Mouse (Mus musculus) liver, postnatal 0 days (tissue): ENCODE data around the gene Ano8. TPM values are rescaled to one million over a fixed set of nuclear protein-coding genes. Genes with fewer than 3 reads are reported as not detected.
A peak's percentile ranks its signal among the peaks of the same experiment; 100 is the strongest.
"Not testable (repeated sequence)": the region's sequence is repeated elsewhere in the genome, so short reads cannot be mapped to it uniquely, and the experiment has no call there.

Experiments used
- ATAC-seq: fragments of 200-750 bp; cut with Nextera tagmentation; 2 replicates; pipeline ENCODE4 v1.8.0; 2017; ENCODE audit warnings: mild to moderate bottlenecking, moderate library complexity
- DNase-seq: peaks from one replicate; pipeline ENCODE4 v3.0.0-alpha.2; 2016
- H3K27ac ChIP-seq: fragments of 300-500 bp; sonication (generic); 2 replicates; pipeline ENCODE4 v1.5.1; 2014; ENCODE audit warnings: antibody characterized with exemption, moderate library complexity, mild to moderate bottlenecking, low read depth
- H3K27me3 ChIP-seq: fragments of 300-500 bp; sonication (generic); 2 replicates; pipeline ENCODE4 v1.6.1; 2014; ENCODE audit warnings: low read length, control low read depth, mixed read lengths; ENCODE audit not compliant: insufficient read depth
- H3K36me3 ChIP-seq: fragments of 300-500 bp; sonication (generic); replicated peaks from 2 replicates; pipeline ENCODE4 v1.6.1; 2014; ENCODE audit warnings: mild to moderate bottlenecking, control low read depth, low read length, moderate library complexity, mixed read lengths; ENCODE audit not compliant: insufficient read depth
- H3K4me1 ChIP-seq: fragments of 300-500 bp; sonication (generic); 2 replicates; pipeline ENCODE4 v1.6.1; 2014; ENCODE audit warnings: antibody characterized with exemption, mild to moderate bottlenecking, control low read depth; ENCODE audit not compliant: insufficient read depth
- H3K4me2 ChIP-seq: fragments of 300-500 bp; sonication (generic); 2 replicates; pipeline ENCODE4 v1.6.1; 2014; ENCODE audit warnings: low read depth, mild to moderate bottlenecking, low read length, moderate library complexity, mixed read lengths
- H3K4me3 ChIP-seq: fragments of 300-500 bp; sonication (generic); 2 replicates; pipeline ENCODE4 v1.5.1; 2014; ENCODE audit warnings: low read depth, low read length
- H3K9ac ChIP-seq: fragments of 300-500 bp; sonication (generic); replicated peaks from 2 replicates; pipeline ENCODE4 v1.6.1; 2014; ENCODE audit warnings: mild to moderate bottlenecking, moderate library complexity
- H3K9me3 ChIP-seq: fragments of 300-500 bp; sonication (generic); 2 replicates; pipeline ENCODE4 v1.6.1; 2016; ENCODE audit warnings: mild to moderate bottlenecking, control low read depth, low read length, mixed read lengths
- CTCF ChIP-seq: sonication (generic); IDR thresholded peaks from 2 replicates; pipeline ENCODE4 v1.5.1; 2016; ENCODE audit warnings: antibody characterized with exemption, low read depth
- EP300 ChIP-seq: IDR thresholded peaks from 2 replicates; pipeline ENCODE4 v1.6.1; 2016; ENCODE audit warnings: antibody characterized with exemption, low read depth, mild to moderate bottlenecking
- WGBS: fragments of 180-500 bp; shearing (Covaris S2); extraction: QIAGEN DNeasy Blood & Tissue Kit; methylation state at CpG from one replicate; pipeline ENCODE4 v1.1.7; 2014; ENCODE audit not compliant: insufficient replicate concordance; 5-methylcytosine and 5-hydroxymethylcytosine counted together
- polyA plus RNA-seq: library from polyadenylated mRNA; unstranded; fragments of >200 nt; fragmentation: Nextera tagmentation; extraction: Ambion mirVana; gene quantifications from 2 replicates; pipeline ENCODE4 v1.2.1, GENCODE M21; 2015

Ano8 gene
- polyA plus RNA-seq, 1 experiment from 2014 or later = 0.14 TPM

DNA sequence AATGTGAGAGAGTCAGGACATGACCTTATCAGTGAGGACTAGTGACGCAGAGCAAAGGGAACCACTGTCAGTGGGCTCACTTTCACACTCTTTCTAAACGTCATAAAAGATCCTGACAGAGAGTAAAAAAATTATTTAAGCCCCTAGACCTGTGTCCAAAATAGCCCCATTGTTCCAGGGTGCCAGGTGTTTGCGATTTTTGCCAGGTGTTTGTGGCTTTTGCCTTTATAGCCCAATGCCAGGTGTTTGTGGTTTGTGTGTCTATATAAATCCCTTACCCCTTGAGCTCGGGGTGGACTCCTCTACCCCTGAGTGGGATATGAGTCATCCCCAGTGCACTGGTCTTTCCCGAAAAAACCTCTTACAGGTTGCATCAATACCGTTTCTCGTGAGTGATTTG, 40.7 kb downstream of the Ano8 start:
- Histone ChIP-seq H3K9me3 (no peaks in the 10 kb centered on the region), H3K27ac (no peak overlapping the region), H3K4me1 (no peaks in the 10 kb centered on the region), H3K27me3 (0 out of 2 replicates have a peak, but pooled peaks cover 4% of the 10 kb centered on the region), H3K4me2 (no peak overlapping the region), H3K9ac (no peak overlapping the region), H3K4me3 (no peak overlapping the region), H3K36me3 (no peaks in the 10 kb centered on the region)
- DNase-seq (no peak), ATAC-seq (no peak)
- TF ChIP-seq CTCF = no peak
- TF ChIP-seq EP300 = no peak
- WGBS = 66% methylated on average over 7 of the region's 7 CpGs

DNA sequence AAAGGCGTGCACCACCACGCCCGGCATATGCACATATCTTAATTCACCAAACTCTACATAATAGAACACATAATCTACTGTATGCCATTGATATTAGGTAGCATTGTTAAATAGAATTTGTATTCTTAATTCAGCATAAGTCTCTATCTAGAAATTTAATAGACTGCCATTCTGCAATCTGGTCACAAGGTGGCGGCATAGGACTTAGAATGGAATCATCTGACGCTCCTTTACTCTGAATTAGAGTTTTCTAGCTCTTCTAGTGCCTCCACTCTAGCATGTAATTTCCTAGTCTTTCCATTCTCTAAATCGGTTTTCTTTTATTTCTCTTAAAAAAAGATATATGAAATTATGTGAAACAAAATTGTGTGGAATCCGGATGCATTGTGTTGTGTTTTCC, 44.4 kb downstream of the Ano8 start:
- TF ChIP-seq EP300 (no peak), CTCF (peak; percentile 89)
- WGBS = under 1% methylated on average over 7 of the region's 7 CpGs
- no peak for ATAC-seq
- H3K27ac ChIP-seq = no peak overlapping the region
- no peak overlapping the region for H3K4me2 ChIP-seq
- no peaks in the 10 kb centered on the region for H3K4me1 ChIP-seq
- H3K9ac ChIP-seq = no peak overlapping the region
- peak; percentile 55 for DNase-seq
- H3K27me3 ChIP-seq = 0 out of 2 replicates have a peak, but pooled peaks cover 4% of the 10 kb centered on the region
- H3K9me3 ChIP-seq = no peaks in the 10 kb centered on the region
- H3K36me3 ChIP-seq = no peaks in the 10 kb centered on the region
- H3K4me3 ChIP-seq = no peak overlapping the region

DNA sequence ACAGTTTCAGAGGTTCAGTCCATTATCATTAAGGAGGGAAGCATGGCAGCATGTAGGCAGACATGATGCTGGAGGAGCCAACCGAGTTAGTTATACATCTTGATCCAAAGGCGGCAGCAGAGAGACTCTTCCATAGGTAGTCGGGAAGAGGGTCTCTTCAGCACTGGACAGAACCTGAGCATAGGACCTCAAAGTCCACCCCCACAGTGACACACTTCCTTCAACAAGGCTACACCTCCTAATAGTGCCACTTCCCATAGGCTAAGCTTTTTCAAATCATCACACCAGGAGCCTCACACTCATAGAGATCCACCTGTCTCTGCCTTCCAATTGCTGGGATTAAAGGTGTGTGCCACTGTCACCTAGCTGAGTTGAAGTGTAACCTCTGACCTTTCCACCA, 48.7 kb downstream of the Ano8 start:
- H3K4me3 ChIP-seq = no peak overlapping the region

DNA sequence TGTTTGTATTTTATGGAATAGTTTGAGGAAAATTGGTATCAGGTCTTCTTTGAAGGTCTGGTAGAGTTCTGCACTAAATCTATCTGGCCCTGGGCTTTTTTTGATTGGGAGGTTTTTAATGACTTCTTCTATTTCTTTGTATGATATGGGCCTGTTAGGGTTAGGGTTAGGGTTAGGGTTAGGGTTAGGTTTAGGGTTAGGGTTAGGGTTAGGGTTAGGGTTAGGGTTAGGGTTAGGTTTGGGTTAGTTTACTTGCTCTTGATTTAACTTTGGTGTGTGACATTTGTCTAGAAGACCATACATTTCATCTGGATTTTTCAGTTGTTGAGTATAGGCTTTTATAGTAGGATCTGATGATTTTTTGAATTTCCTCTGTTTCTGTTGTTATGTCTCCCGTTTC, 52.8 kb downstream of the Ano8 start:
- H3K9ac ChIP-seq, DNase-seq, H3K9me3 ChIP-seq, ATAC-seq, H3K4me3 ChIP-seq, H3K36me3 ChIP-seq, H3K4me2 ChIP-seq, H3K4me1 ChIP-seq, H3K27ac ChIP-seq, H3K27me3 ChIP-seq: not testable (repeated sequence)
- 72% methylated on average over 1 of the region's 1 CpGs for WGBS

More for the DNA sequence above, 48.7 kb downstream of the Ano8 start:
- no peak for ATAC-seq
- 49% methylated on average over 3 of the region's 3 CpGs for WGBS
- Histone ChIP-seq H3K9ac (no peak overlapping the region), H3K9me3 (no peaks in the 10 kb centered on the region), H3K4me1 (no peaks in the 10 kb centered on the region), H3K27me3 (0 out of 2 replicates have a peak, but pooled peaks cover 2% of the 10 kb centered on the region), H3K4me2 (no peak overlapping the region), H3K36me3 (no peaks in the 10 kb centered on the region), H3K27ac (no peak overlapping the region)
- DNase-seq = no peak
- TF ChIP-seq EP300 (no peak), CTCF (no peak)

Other genes with a start within 250 kb of the Ano8 start
- 3.8 and 5.1 TPM in 2 replicates for gene Myo9b, start 213.2 kb downstream of the Ano8 start, polyA plus RNA-seq
- 16.5 and 18.6 TPM in 2 replicates for gene Haus8, start 213.0 kb downstream of the Ano8 start, polyA plus RNA-seq
- 62.8 and 64.6 TPM in 2 replicates for gene Use1, start 119.1 kb downstream of the Ano8 start, polyA plus RNA-seq
- gene Ocel1, start 114.7 kb downstream of the Ano8 start, polyA plus RNA-seq = 5.3 and 5.9 TPM in 2 replicates
- 38.0 and 46.6 TPM in 2 replicates for gene Nr2f6, start 104.0 kb downstream of the Ano8 start, polyA plus RNA-seq
- gene Ushbp1, start 90.2 kb downstream of the Ano8 start, polyA plus RNA-seq = 4.6 and 5.6 TPM in 2 replicates
- 40.0 and 40.7 TPM in 2 replicates for gene Babam1, start 89.1 kb downstream of the Ano8 start, polyA plus RNA-seq
- 11.4 and 11.9 TPM in 2 replicates for gene Ankle1, start 80.0 kb downstream of the Ano8 start, polyA plus RNA-seq
- 4.5 and 5.0 TPM in 2 replicates for gene Abhd8, start 22.3 kb downstream of the Ano8 start, polyA plus RNA-seq
- gene Mrpl34, start 21.0 kb downstream of the Ano8 start, polyA plus RNA-seq = 119 and 120 TPM in 2 replicates
- gene Dda1, start 16.8 kb downstream of the Ano8 start, polyA plus RNA-seq = 30.3 and 31.0 TPM in 2 replicates
- 4.5 and 4.9 TPM in 2 replicates for gene Gtpbp3, start 2.1 kb upstream of the Ano8 start, polyA plus RNA-seq
- 29.1 and 31.1 TPM in 2 replicates for gene Plvap, start 25.8 kb upstream of the Ano8 start, polyA plus RNA-seq
- 0.20 TPM in 1 of 2 replicates, not detected in the other for gene Ccdc194, start 39.7 kb upstream of the Ano8 start, polyA plus RNA-seq
- gene Bst2, start 51.5 kb upstream of the Ano8 start, polyA plus RNA-seq = 57.0 and 62.1 TPM in 2 replicates
- gene Mvb12a, start 57.0 kb upstream of the Ano8 start, polyA plus RNA-seq = 61.7 and 62.5 TPM in 2 replicates
- 0.62 and 0.66 TPM in 2 replicates for gene Tmem221, start 72.9 kb upstream of the Ano8 start, polyA plus RNA-seq
- 0.08 TPM in 1 of 2 replicates, not detected in the other for gene Nxnl1, start 80.6 kb upstream of the Ano8 start, polyA plus RNA-seq
- gene Slc27a1, start 82.9 kb upstream of the Ano8 start, polyA plus RNA-seq = 6.0 and 6.8 TPM in 2 replicates
- 153 and 158 TPM in 2 replicates for gene Pgls, start 106.2 kb upstream of the Ano8 start, polyA plus RNA-seq
- gene Fam129c, start 111.7 kb upstream of the Ano8 start, polyA plus RNA-seq = 9.2 and 11.2 TPM in 2 replicates
- 25.0 and 25.7 TPM in 2 replicates for gene Colgalt1, start 125.0 kb upstream of the Ano8 start, polyA plus RNA-seq
- gene Unc13a, start 185.8 kb upstream of the Ano8 start, polyA plus RNA-seq = 0.25 and 0.36 TPM in 2 replicates
- 4.3 and 4.6 TPM in 2 replicates for gene Jak3, start 190.3 kb upstream of the Ano8 start, polyA plus RNA-seq
- 1.3 and 2.8 TPM in 2 replicates for gene Insl3, start 203.3 kb upstream of the Ano8 start, polyA plus RNA-seq
- gene B3gnt3, start 215.8 kb upstream of the Ano8 start, polyA plus RNA-seq = 3.0 TPM in 2 replicates
- 15.3 and 16.7 TPM in 2 replicates for gene Fcho1, start 239.8 kb upstream of the Ano8 start, polyA plus RNA-seq